Mouse (Mus musculus): ENCODE data around the gene A1bg. TPM values are rescaled to one million over a fixed set of nuclear protein-coding genes. Genes with fewer than 3 reads are reported as not detected.

Gene A1bg
- total RNA-seq (2023) = not detected

GRCm38 (mm10) chr15:60922912-60923311, at the start of gene A1bg:
Gene A1bg (minus strand): TSS chr15:60923012.

GRCm38 (mm10) chr15:60853231-60853999, 69.4 kb downstream of the A1bg start, which contains the start of gene Fam84b:
Gene Fam84b (minus strand): TSS chr15:60853778.

Other genes starting within 250 kb of the A1bg start
- gene Fam84b, start 69.2 kb downstream of the A1bg start, total RNA-seq (2023) = 10 to 100 TPM; 20.8 to 21.6 TPM